ENCODE assay signal across 9 mouse cellular contexts in genomic region chr12:74293624-74294023, GRCm38 (mm10). TPM values are rescaled to one million over a fixed set of nuclear protein-coding genes. Genes with fewer than 3 reads are reported as not detected.
DNase-seq lines count a peak whose midpoint lies in the region; ATAC-seq and TF ChIP-seq lines count a peak whose summit lies in the region.
"Had no signal": no experiment of that assay in that cellular context is flagged by ENCODE, and none has a peak within 500 bp of the region (broad histone marks: within the 10 kb centered on the region; RNA-seq: fewer than 3 reads in every experiment).

No protein-coding gene starts in this region.

- H3K9ac ChIP-seq in neural tube, embryonic 15.5 days (replicated peaks): no peak overlapping the region
- no peak overlapping the region for H3K9ac ChIP-seq in hindbrain, postnatal 0 days (replicated peaks; ENCODE audit: low read length)
- H3K9ac ChIP-seq in midbrain, embryonic 16.5 days (ENCODE audit: low read depth, low read length): no peak overlapping the region

- no peak overlapping the region for H3K4me3 ChIP-seq in neural tube, embryonic 15.5 days (replicated peaks)
- no peak overlapping the region for H3K4me3 ChIP-seq in hindbrain, postnatal 0 days (ENCODE audit: low read length)
- no peak overlapping the region for H3K4me3 ChIP-seq in midbrain, embryonic 16.5 days (ENCODE audit: low read depth, low read length)

- peak; percentile 84 for TF ChIP-seq CTCF in hindbrain, postnatal 0 days (IDR thresholded peaks at IDR 0.05; ENCODE audit: low read depth)

- H3K27ac ChIP-seq in neural tube, embryonic 15.5 days (replicated peaks): no peak overlapping the region
- H3K27ac ChIP-seq in hindbrain, postnatal 0 days: no peak overlapping the region
- no peak overlapping the region for H3K27ac ChIP-seq in midbrain, embryonic 16.5 days (ENCODE audit: low read length)

- H3K27me3 ChIP-seq in neural tube, embryonic 15.5 days (replicated peaks): peaks cover 6% of the 10 kb centered on the region; the same call in 1 of the 2 replicates
- H3K27me3 ChIP-seq in hindbrain, postnatal 0 days (ENCODE audit: insufficient read depth, low read length): no peaks in the 10 kb centered on the region
- no peaks in the 10 kb centered on the region for H3K27me3 ChIP-seq in midbrain, embryonic 16.5 days (ENCODE audit: control insufficient read depth, insufficient read depth, low read depth, low read length)

- WGBS in neural tube, embryonic 15.5 days: 6% methylated on average over 4 of the region's 4 CpGs
- 4% methylated on average over 4 of the region's 4 CpGs for WGBS in hindbrain, postnatal 0 days
- WGBS in midbrain, embryonic 16.5 days: 3% methylated on average over 4 of the region's 4 CpGs

- DNase-seq in gastrocnemius, adult 18-20 months (ENCODE audit: low spot score): peak; percentile 12
- no peak for DNase-seq in gastrocnemius, adult 8-10 months (ENCODE audit: low spot score in 2 of 2)
- peak; percentile 53 for DNase-seq in neural tube, embryonic 10.5 days (ENCODE audit: extremely low spot score, low spot score)
- peak; percentile 55 to 70 for DNase-seq in cerebellum, postnatal 25 days
- DNase-seq in hindbrain, postnatal 0 days (ENCODE audit: low spot score): peak; percentile 78

- no peaks in the 10 kb centered on the region for H3K36me3 ChIP-seq in neural tube, embryonic 15.5 days
- H3K36me3 ChIP-seq in hindbrain, postnatal 0 days (ENCODE audit: insufficient read depth, low read length): no peaks in the 10 kb centered on the region
- H3K36me3 ChIP-seq in midbrain, embryonic 16.5 days (ENCODE audit: control insufficient read depth, insufficient read depth, low read length): no peaks in the 10 kb centered on the region

- H3K4me1 ChIP-seq in neural tube, embryonic 15.5 days: peaks cover 8% of the 10 kb centered on the region; the same call in 1 of the 2 replicates
- H3K4me1 ChIP-seq in hindbrain, postnatal 0 days (ENCODE audit: insufficient read depth, low read length): no peaks in the 10 kb centered on the region
- H3K4me1 ChIP-seq in midbrain, embryonic 16.5 days (ENCODE audit: control insufficient read depth, insufficient read depth, low read length): peaks cover 6% of the 10 kb centered on the region; the same call in 1 of the 2 replicates

- ATAC-seq in neural tube, embryonic 15.5 days (ENCODE audit: low FRiP score): no peak
- no peak for ATAC-seq in hindbrain, postnatal 0 days
- ATAC-seq in midbrain, embryonic 16.5 days: 0 out of 2 replicates have a peak, but pooled peaks have one; percentile 42
- ATAC-seq in erythroid progenitor cell, adult 5-6 weeks (replicated peaks; ENCODE audit: low FRiP score, poor library complexity, severe bottlenecking): no peak

- no peak overlapping the region for H3K4me2 ChIP-seq in neural tube, embryonic 15.5 days
- no peak overlapping the region for H3K4me2 ChIP-seq in hindbrain, postnatal 0 days (ENCODE audit: low read depth, low read length)
- no peak overlapping the region for H3K4me2 ChIP-seq in midbrain, embryonic 16.5 days (ENCODE audit: low read length)

- H3K9me3 ChIP-seq in neural tube, embryonic 15.5 days (replicated peaks): no peaks in the 10 kb centered on the region
- no peaks in the 10 kb centered on the region for H3K9me3 ChIP-seq in hindbrain, postnatal 0 days (ENCODE audit: low read length)
- H3K9me3 ChIP-seq in midbrain, embryonic 16.5 days (replicated peaks; ENCODE audit: control insufficient read depth, low read length, poor library complexity, severe bottlenecking): no peaks in the 10 kb centered on the region

RNA-seq across cellular contexts. Expression of gene Gm11042, which starts 22.6 kb away (rescaled TPM):
- not detected for total RNA-seq in gastrocnemius, adult 18-20 months (2021)
- total RNA-seq in gastrocnemius, adult 8-10 months (2022): not detected
- polyA plus RNA-seq in neural tube, embryonic 15.5 days (2015; fragmentation: Nextera tagmentation; extraction: Ambion mirVana): not detected in 2 replicates
- total RNA-seq in hindbrain, postnatal 0 days (2014; rRNA removed): not detected in 2 replicates
- not detected in 2 replicates for polyA plus RNA-seq in hindbrain, postnatal 0 days (2015; fragmentation: Nextera tagmentation; extraction: Ambion mirVana)
- not detected in 2 replicates for polyA plus RNA-seq in midbrain, embryonic 16.5 days (2015; fragmentation: Nextera tagmentation; extraction: Ambion mirVana)
- total RNA-seq in erythroid progenitor cell, adult 5-6 weeks (2015; ENCODE audit: low replicate concordance): not detected in 2 replicates
- total RNA-seq in erythroid progenitor cell, adult 5-6 weeks (2017; ENCODE audit: low replicate concordance): not detected in 2 replicates
- total RNA-seq: hematopoietic stem cell, adult 5-6 weeks had no signal

Comparison
In these comparisons a context has a peak if more than half of its experiments do, and no peak if none do; other contexts are left out.
1. DNase-seq: peak in gastrocnemius, adult 18-20 months (single experiment), neural tube, embryonic 10.5 days (single experiment), cerebellum, postnatal 25 days (2 of 2) and hindbrain, postnatal 0 days (single experiment); none in gastrocnemius, adult 8-10 months (0 of 2).